Mouse (Mus musculus) splenic B cell, adult 2 months (primary cell): ENCODE measurements at regions not wholly inside any gene's neighbourhood (a gene's known extent, or its start where the extent isn't known, plus 50 kb on each side); places are given as distances from the start of the nearest gene placed in this dataset.
A peak's percentile ranks its signal among the peaks of the same experiment; 100 is the strongest.
"Not testable (repeated sequence)": the region's sequence is repeated elsewhere in the genome, so short reads cannot be mapped to it uniquely, and the experiment has no call there.

ENCODE experiments used
- DNase-seq: peaks from one replicate; pipeline ENCODE4 v3.0.0-alpha.2; 2011; ENCODE audit warnings: low read depth, low spot score
- H3K27me3 ChIP-seq: 2 replicates; pipeline ENCODE4 v1.6.1; 2012; ENCODE audit warnings: mild to moderate bottlenecking, low read length, moderate library complexity, mixed read lengths; ENCODE audit not compliant: control insufficient read depth, poor library complexity, insufficient read depth, severe bottlenecking
- H3K36me3 ChIP-seq: 2 replicates; pipeline ENCODE4 v1.6.1; 2012; ENCODE audit warnings: mild to moderate bottlenecking, low read length, moderate library complexity, mixed read lengths; ENCODE audit not compliant: control insufficient read depth, poor library complexity, insufficient read depth, severe bottlenecking

DNA sequence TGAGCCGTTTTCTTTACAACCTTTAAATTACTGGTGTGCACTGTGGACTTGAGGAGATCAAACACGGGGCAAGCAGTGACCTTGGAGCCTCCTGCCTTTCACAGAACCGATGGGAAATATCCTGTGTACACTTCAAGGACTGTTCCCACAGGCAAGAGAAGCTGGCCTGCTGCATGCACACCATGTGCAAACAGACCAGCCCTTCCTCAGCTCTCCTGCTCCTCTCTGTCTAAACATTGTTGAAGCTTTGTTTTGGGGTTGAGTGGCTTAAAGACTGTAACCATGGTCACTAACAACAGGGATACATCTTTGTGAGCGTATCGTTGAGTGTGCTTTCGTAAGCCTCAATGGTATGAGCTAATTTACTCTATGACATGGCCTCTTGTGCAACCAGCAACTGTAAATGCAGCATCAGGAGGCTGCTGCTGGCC lies 50.2 kb upstream of the Agps start:
- DNase-seq: no peak
- Histone ChIP-seq H3K27me3 (no peaks in the 10 kb centered on the region), H3K36me3 (no peaks in the 10 kb centered on the region)

DNA sequence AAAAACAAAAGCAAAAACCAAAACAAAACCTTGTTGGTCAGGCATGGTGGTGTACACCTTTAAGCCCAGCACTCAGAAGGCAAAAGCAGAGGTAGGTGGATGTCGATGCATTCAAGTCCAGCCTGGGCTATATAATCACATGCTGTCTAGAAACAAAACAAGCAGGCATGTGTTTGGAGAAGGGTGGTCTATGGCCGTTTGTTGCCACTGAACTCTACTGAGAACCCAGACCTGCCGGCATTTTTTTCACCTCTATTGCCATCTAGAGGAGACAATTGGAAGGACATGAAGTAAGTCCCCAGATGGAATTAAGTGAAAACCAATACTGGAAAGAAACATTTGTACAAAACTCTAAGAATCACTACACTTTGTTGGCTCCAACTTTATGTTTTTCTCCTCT lies 50.9 kb upstream of the Agps start:
- no peaks in the 10 kb centered on the region for H3K36me3 ChIP-seq
- H3K27me3 ChIP-seq: no peaks in the 10 kb centered on the region
- peak; percentile 79 for DNase-seq

DNA sequence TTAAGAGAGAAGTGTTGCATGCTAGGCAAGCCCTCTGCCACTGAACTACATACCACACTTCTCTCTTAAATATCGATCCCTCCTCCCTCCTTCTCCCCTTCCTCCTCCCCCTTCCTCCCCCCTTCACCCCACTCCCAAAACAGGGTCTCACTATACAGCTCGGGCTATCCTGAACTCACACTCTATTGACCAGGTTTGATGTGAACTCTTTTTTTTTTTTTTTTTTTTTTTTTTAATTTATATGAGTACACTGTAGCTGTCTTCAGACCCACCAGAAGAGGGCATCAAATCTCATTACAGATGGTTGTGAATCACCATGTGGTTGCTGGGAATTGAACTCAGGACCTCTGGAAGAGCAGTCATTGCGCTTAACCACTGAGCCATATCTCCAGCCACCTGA lies 53.3 kb upstream of the Agps start:
- H3K27me3 ChIP-seq, DNase-seq, H3K36me3 ChIP-seq: not testable (repeated sequence)

DNA sequence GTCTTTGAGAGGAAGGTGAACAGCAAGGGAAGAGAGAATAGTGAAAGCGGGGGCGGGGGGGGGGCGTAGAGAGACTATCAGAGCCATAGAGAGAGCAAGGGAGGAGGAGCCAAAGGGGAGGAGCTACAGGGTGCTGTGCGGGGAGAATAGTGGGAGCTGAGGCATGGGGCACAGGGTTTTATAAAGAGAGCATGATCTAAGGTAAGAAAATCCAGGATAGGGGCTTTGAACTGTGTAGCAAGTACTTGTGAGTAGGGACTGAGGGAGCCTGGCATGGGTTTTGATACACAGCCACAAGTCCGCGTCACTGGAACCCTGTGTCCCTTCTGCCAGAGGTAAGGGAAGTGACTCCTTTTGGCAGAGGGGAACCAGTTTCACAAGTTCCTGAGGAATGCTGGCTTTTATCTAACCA lies 54.9 kb upstream of the Agps start:
- DNase-seq: peak; percentile 77
- Histone ChIP-seq H3K36me3 (no peaks in the 10 kb centered on the region), H3K27me3 (no peaks in the 10 kb centered on the region)

DNA sequence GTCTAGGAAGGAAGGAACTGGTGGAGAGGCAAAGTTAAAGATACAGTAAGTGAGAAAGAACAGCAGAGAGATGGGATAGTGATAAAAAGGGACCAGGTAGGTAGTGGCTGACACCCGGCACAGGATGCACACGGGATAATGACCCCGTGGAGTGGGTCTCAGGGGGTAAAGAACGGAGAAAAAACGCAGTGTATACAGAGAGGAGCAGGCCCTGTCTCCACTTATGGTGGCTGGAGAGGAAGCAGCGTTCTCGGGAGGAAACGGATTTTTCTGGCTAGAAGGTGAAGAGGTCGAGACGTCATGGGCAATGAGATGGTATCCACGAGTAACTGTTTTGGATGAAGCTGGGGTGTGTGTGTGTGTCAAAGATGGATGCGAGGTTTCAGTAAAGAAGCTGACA lies 55.4 kb upstream of the Agps start:
- DNase-seq: no peak
- Histone ChIP-seq H3K27me3 (no peaks in the 10 kb centered on the region), H3K36me3 (no peaks in the 10 kb centered on the region)

DNA sequence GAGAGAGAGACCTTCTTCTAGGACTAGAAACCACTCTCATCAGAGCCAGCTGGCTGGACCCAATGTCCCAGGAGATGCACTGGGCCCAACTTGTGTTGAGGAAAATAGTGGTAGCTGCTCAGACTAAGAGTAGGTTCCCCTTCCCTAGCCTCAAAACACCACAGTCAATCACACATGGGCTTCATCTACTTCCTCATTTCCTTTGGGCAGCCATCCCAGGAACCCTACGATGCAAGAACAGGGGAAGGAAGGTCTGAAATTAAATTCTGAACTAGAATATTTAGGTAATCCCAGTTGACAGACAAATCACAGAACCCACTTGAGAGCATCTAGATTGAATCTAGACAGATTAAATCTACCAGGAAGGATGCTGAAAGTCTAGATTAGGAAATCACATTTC lies 56.8 kb upstream of the Agps start:
- Histone ChIP-seq H3K36me3 (no peaks in the 10 kb centered on the region), H3K27me3 (no peaks in the 10 kb centered on the region)
- peak; percentile 28 for DNase-seq

DNA sequence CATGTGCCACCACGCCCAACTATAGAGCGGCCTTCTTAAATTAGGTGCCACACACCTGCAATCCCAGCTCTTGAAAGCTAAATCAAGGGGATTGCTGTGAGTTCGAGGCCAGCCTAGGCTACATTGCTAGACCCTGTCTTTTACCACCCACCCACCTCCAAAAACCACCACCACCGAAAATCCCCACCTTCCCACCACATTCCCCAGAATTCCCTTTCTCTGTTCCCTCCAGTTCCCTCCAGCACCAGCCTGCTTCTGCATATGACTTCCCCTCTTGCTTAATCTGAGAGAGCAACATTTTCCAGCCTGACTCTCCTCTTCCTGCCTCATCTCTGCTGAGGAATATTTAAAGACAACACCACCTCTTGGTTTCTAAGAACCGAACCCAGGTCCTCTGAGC lies 58.5 kb upstream of the Agps start:
- DNase-seq: no peak
- Histone ChIP-seq H3K27me3 (no peaks in the 10 kb centered on the region), H3K36me3 (no peaks in the 10 kb centered on the region)

DNA sequence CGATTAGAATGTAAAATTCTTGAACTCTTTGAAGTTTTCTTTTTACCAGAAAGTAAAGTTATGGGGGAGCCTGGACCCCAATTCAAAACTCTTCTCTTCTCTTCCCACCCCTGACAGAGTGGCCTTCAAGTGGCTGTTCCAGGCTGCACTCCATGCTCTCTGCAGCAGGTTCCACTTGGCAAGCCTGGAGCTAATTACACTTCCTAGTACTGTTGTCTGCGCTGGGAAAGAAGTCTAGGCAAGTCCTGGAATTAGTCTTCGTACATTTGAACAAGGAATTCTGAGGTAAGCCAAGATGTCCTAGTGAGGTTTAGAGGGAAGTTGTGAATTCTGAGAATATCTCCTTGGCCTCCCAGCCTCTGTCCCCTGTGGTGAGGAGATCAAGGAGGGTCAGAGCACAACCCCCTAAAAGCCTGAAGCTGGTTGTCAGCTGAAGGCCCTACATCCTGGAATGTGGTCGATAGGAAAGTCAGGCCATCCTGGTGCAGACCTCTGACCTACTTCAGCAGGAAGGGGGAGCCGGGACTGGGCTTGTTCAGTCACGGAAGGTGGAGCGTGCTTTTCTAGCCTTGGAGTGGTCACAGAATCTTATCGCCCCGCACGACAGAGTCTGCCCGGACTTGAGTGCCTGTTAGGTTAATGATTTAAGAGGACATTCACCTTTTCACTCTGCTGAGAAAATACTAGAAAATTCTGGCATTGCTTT lies 59.6 kb upstream of the Agps start:
- Histone ChIP-seq H3K27me3 (no peaks in the 10 kb centered on the region), H3K36me3 (no peaks in the 10 kb centered on the region)
- DNase-seq: no peak

DNA sequence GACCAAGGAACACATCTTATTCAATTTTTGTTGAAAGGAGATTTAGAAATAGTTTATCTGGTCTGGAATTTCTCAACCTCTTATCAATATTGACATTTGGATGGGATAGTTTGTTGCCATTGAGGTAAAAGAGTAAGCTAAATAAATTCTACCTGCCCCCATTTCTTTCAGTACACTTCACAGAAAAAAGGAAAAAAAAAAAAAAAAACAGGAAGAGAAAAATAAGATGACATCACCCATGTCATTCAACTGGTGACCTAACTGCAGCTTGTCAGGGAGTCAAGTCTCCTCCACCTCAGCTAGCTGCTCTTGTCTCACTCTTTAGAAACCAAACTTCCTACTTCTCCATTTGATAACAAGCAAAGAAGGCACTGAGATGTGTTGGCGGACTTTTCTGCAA lies 61.3 kb upstream of the Agps start:
- no peaks in the 10 kb centered on the region for H3K36me3 ChIP-seq

DNA sequence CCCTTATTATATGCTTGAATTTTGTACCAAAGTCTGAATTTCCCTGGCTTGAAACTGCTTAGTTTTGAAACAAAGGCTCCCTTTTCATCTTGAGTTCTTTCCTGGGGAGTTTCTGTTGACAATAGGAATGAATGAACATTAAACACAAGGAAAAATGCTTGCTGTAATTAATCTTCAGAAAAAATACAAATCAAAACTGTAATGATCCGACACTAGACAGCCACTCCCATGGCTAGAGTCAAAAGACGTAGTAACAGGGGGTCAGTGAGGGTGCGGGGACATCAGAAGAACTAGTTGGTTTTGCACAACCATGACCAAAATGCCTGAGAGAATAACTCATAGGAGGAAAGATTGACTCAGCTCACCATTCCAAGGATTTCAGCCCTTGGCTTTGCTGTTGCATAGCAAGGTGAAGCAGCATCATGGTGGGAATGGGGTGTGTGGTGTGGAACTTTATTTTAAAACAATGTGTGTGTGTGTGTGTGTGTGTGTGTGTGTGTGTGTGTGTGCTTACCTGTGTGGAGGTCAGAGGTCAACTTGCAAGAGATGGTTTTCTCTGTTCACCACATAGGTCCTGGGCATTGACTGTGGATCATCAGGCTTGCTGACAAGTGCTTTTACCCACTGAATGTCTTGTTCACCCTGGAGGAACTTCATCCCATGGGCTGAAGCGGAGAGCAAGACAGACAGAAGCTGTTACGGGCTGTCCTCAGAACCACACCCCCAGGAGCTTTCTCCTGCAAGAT lies 63.2 kb upstream of the Agps start:
- no peak for DNase-seq
- Histone ChIP-seq H3K27me3 (no peaks in the 10 kb centered on the region), H3K36me3 (no peaks in the 10 kb centered on the region)

More for the DNA sequence above, 61.3 kb upstream of the Agps start:
- peak; percentile 38 for DNase-seq
- no peaks in the 10 kb centered on the region for H3K27me3 ChIP-seq

DNA sequence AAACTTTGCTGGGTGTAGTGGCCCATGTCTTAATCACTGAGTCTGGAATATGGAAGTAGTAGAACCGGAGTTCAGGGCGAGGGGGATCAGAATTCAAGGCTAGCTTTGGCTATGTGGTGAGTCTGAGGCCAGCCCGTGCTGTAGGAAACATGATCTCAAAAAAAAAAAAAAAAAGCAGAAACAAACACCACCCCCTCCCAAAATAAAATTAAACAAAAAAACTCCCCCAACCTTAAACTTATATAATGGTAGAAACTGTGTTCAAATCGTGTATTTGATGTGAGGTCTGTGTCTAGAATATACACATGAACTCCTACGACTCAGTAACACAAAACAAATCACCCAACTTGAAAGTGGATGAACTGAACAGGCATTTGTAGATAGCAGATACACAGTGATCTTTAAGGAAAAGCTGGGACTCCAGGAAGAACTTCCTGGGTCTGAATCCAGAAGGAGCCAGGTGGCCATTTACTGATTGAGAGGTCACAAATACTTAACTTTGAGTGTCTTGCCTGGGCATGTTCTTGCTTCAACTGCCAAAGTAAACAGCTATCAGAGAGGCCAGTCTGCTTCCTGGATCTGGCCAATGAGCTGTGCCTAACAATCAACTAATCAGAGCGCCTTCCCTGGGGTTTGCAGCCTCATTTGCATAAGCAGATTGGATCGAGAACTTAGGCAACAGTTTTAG lies 63.6 kb upstream of the Nfe2l2 start:
- DNase-seq: peak; percentile 39
- H3K36me3 ChIP-seq: no peaks in the 10 kb centered on the region
- H3K27me3 ChIP-seq: no peaks in the 10 kb centered on the region

DNA sequence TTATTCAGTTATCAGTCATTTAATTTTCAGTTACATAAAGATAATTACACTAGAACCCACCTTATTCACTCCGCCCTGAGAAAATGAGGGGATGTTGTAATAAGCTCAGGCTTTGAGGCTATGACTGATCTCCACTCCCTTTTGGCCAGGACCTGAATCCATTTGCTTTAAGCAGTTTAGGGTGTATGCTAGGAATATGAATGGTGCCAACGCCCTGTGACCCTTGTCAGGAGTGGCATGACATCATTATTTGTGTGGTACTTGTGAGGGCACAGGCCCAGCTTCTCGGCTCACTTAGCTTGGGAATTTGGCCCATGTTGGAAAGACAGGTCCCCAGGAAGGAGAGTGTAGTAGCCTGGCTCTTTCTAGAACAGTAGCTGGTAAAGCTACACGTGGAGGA lies 61.0 kb upstream of the Nfe2l2 start:
- Histone ChIP-seq H3K36me3 (no peaks in the 10 kb centered on the region), H3K27me3 (no peaks in the 10 kb centered on the region)
- DNase-seq: no peak

DNA sequence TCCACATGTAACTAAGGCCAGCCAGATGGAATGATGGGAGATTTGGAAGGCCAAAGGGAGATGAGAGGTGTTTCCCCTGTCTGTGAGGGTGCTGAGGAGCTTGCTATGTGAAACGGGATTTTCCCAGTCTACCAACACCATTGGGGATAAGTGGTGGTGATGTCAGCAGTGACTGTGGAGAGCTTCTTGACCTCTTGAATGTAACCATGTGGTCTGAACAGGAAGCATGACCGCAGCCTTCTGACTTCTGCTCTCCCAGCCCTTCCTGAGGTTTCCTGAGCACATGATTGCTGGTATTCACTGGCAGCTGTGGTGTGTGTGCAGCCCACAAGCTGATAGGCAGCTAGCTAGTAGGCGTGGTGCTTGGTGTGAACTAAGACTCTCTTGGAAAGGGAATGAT lies 58.8 kb upstream of the Nfe2l2 start:
- Histone ChIP-seq H3K27me3 (no peaks in the 10 kb centered on the region), H3K36me3 (no peaks in the 10 kb centered on the region)
- DNase-seq: peak; percentile 43

DNA sequence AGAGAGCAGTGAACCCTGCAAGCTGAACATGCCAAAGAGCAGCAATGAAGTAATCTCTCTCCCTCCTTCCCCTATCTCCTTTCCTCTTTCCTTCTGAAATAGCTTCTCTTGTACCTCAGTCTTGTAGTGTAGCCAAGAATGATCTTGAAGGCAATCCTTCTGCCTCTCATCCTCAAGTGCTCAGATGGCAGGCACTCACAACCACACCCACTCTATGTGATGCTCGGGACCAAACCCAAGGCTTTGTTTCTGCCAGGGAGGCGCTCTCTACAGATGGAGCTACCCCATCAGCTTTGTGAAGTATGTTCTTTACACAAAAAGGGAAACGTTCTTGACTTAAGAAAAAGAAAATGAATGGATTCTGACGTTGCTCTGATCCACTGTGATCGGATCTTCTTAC lies 57.6 kb upstream of the Nfe2l2 start:
- DNase-seq: no peak
- H3K27me3 ChIP-seq: no peaks in the 10 kb centered on the region
- H3K36me3 ChIP-seq: no peaks in the 10 kb centered on the region

DNA sequence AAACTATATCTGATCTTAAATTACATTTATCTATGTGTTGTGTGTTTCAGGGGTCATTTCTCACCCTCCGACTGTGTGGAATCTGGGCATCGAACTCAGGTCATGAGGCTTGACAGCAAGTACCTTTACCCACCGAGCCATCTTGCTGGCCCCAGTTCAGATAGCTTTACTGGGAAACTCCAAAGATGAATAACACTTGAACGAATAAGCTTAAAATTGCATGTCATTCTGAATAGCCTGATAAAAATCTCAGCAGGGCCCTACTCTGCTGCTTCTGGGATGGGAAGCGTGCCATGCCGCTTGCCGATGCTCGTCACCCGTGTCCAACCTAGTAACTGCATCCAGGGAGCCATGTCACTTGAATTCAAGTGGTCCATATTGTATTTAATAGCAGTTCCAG lies 57.2 kb upstream of the Nfe2l2 start:
- no peaks in the 10 kb centered on the region for H3K27me3 ChIP-seq
- no peak for DNase-seq
- H3K36me3 ChIP-seq: no peaks in the 10 kb centered on the region
